Comparison of ENCODE assay signal across 7 mouse cellular contexts in the genomic region with DNA sequence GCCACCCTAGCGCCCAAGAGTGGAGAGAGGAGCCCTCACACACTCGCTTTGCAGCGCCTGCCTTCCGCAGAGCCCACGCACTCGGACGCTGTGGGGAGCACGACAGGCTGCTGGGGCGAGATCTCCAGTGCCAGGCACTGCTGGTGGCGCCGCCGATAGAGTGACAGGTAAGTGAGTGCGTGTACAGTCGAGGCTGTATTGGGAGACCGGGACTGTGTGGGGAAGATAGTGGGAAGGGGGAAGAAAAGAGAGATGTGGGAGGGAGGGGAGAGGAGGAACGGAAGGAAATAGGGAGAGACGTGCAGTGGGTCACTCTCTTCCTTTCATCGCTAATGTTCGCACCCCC. TPM values are rescaled to one million over a fixed set of nuclear protein-coding genes. Genes with fewer than 3 reads are reported as not detected.
A peak's percentile ranks its signal among the peaks of the same experiment; 100 is the strongest.
DNase-seq lines count a peak whose midpoint lies in the region; ATAC-seq and TF ChIP-seq lines count a peak whose summit lies in the region.

A gene (plus strand): TSS at position 76 of the 346 bp plus-strand sequence.

- H3K9ac ChIP-seq in lung, embryonic 16.5 days (ENCODE audit: low read length) = no peak within 1 kb of the TSS
- peak within 1 kb of the TSS; percentile 41 for H3K9ac ChIP-seq in forebrain, embryonic 14.5 days (ENCODE audit: low read length)
- H3K9ac ChIP-seq in limb, embryonic 12.5 days (replicated peaks) = no peak within 1 kb of the TSS; the same call in 1 of the 2 replicates
- H3K9ac ChIP-seq in stomach, embryonic 15.5 days = no peak within 1 kb of the TSS

- peak within 1 kb of the TSS; percentile 2 for H3K4me2 ChIP-seq in lung, embryonic 16.5 days (ENCODE audit: low read depth, low read length)
- H3K4me2 ChIP-seq in forebrain, embryonic 14.5 days (ENCODE audit: low read length) = peak within 1 kb of the TSS; percentile 76
- H3K4me2 ChIP-seq in limb, embryonic 12.5 days = peak within 1 kb of the TSS; percentile 45
- peak within 1 kb of the TSS; percentile 40 for H3K4me2 ChIP-seq in stomach, embryonic 15.5 days

- H3K27me3 ChIP-seq in lung, embryonic 16.5 days (ENCODE audit: control insufficient read depth, insufficient read depth, low read depth, low read length) = peaks cover 43% of the 10 kb centered on the region
- H3K27me3 ChIP-seq in forebrain, embryonic 14.5 days (replicated peaks; ENCODE audit: control insufficient read depth, insufficient read depth, low read length) = peaks cover 55% of the 10 kb centered on the region
- H3K27me3 ChIP-seq in limb, embryonic 12.5 days = peaks cover 64% of the 10 kb centered on the region
- H3K27me3 ChIP-seq in stomach, embryonic 15.5 days (replicated peaks) = peaks cover 32% of the 10 kb centered on the region
- no peaks in the 10 kb centered on the region; the same call in 1 of the 2 replicates for H3K27me3 ChIP-seq in cerebellum, adult 2 months (ENCODE audit: control insufficient read depth, insufficient read depth, low read length)

- no peak for TF ChIP-seq POLR2A in lung, adult 2 months (IDR thresholded peaks at IDR 0.05; ENCODE audit: borderline replicate concordance, extremely low read depth, low read depth, low read length)
- TF ChIP-seq POLR2A in cerebellum, adult 2 months (IDR thresholded peaks at IDR 0.05; ENCODE audit: borderline replicate concordance, insufficient read depth, low read length) = no peak

- no peaks in the 10 kb centered on the region for H3K4me1 ChIP-seq in lung, embryonic 16.5 days (replicated peaks; ENCODE audit: control insufficient read depth, insufficient read depth, low read length)
- H3K4me1 ChIP-seq in lung, adult 2 months (ENCODE audit: control insufficient read depth, insufficient read depth, low read length) = peaks cover 6% of the 10 kb centered on the region
- peaks cover 7% of the 10 kb centered on the region for H3K4me1 ChIP-seq in forebrain, embryonic 14.5 days (ENCODE audit: control insufficient read depth, insufficient read depth, low read length)
- peaks cover 5% of the 10 kb centered on the region for H3K4me1 ChIP-seq in limb, embryonic 12.5 days (replicated peaks)
- 0 out of 2 replicates have a peak, but pooled peaks cover 8% of the 10 kb centered on the region for H3K4me1 ChIP-seq in stomach, embryonic 15.5 days
- peaks cover 3% of the 10 kb centered on the region; the same call in 1 of the 2 replicates for H3K4me1 ChIP-seq in cerebellum, adult 2 months (ENCODE audit: control insufficient read depth, insufficient read depth, low read length)

- H3K9me3 ChIP-seq in lung, embryonic 16.5 days (ENCODE audit: control insufficient read depth, low read length) = no peaks in the 10 kb centered on the region
- no peaks in the 10 kb centered on the region for H3K9me3 ChIP-seq in forebrain, embryonic 14.5 days (replicated peaks; ENCODE audit: control insufficient read depth, low read length)
- no peaks in the 10 kb centered on the region for H3K9me3 ChIP-seq in limb, embryonic 12.5 days
- H3K9me3 ChIP-seq in stomach, embryonic 15.5 days = no peaks in the 10 kb centered on the region

- no peak for ATAC-seq in lung, embryonic 16.5 days (ENCODE audit: low read depth)
- peak; percentile 60; the same call in 1 of the 2 replicates for ATAC-seq in forebrain, embryonic 14.5 days
- ATAC-seq in limb, embryonic 12.5 days (ENCODE audit: insufficient number of reproducible peaks, insufficient read depth, low FRiP score, low TSS enrichment, low read depth) = no peak
- ATAC-seq in stomach, embryonic 15.5 days (ENCODE audit: insufficient read depth, low FRiP score, low read depth) = no peak

- DNase-seq in lung, adult 2 months = no peak
- peak; percentile 7 for DNase-seq in forebrain, embryonic 14.5 days (ENCODE audit: low spot score)
- DNase-seq in cerebellum, adult 2 months = no peak
- DNase-seq in thymus, postnatal 0 days (ENCODE audit: low spot score) = no peak

- WGBS in lung, embryonic 16.5 days = 1% methylated on average over 19 of the region's 19 CpGs
- 6% methylated on average over 19 of the region's 19 CpGs for WGBS in lung, adult 2 months
- under 1% methylated on average over 19 of the region's 19 CpGs for WGBS in forebrain, embryonic 14.5 days
- WGBS in limb, embryonic 12.5 days = 3% methylated on average over 19 of the region's 19 CpGs
- WGBS in stomach, embryonic 15.5 days = 4% methylated on average over 17 of the region's 19 CpGs
- WGBS in cerebellum, adult 2 months = under 1% methylated on average over 19 of the region's 19 CpGs

- no peak within 1 kb of the TSS for H3K4me3 ChIP-seq in lung, embryonic 16.5 days (ENCODE audit: low read length)
- H3K4me3 ChIP-seq in lung, adult 2 months (replicated peaks; ENCODE audit: extremely low read depth, low read depth, low read length) = no peak within 1 kb of the TSS
- peak within 1 kb of the TSS; percentile 37 for H3K4me3 ChIP-seq in forebrain, embryonic 14.5 days (ENCODE audit: low read depth, low read length)
- peak within 1 kb of the TSS; percentile 21 for H3K4me3 ChIP-seq in limb, embryonic 12.5 days (replicated peaks)
- H3K4me3 ChIP-seq in stomach, embryonic 15.5 days (replicated peaks) = peak within 1 kb of the TSS; percentile 19; the same call in 1 of the 2 replicates
- H3K4me3 ChIP-seq in cerebellum, adult 2 months (replicated peaks; ENCODE audit: insufficient read depth, low read depth, low read length) = no peak within 1 kb of the TSS

- H3K27ac ChIP-seq in lung, embryonic 16.5 days (ENCODE audit: low read length) = no peak within 1 kb of the TSS
- H3K27ac ChIP-seq in forebrain, embryonic 14.5 days (ENCODE audit: low read depth, low read length) = no peak within 1 kb of the TSS
- no peak within 1 kb of the TSS for H3K27ac ChIP-seq in limb, embryonic 12.5 days
- H3K27ac ChIP-seq in stomach, embryonic 15.5 days = no peak within 1 kb of the TSS
- no peak within 1 kb of the TSS for H3K27ac ChIP-seq in cerebellum, adult 2 months (ENCODE audit: insufficient read depth, low read length)

- no peaks in the 10 kb centered on the region for H3K36me3 ChIP-seq in lung, embryonic 16.5 days (ENCODE audit: control insufficient read depth, insufficient read depth, low read length)
- no peaks in the 10 kb centered on the region for H3K36me3 ChIP-seq in forebrain, embryonic 14.5 days (ENCODE audit: control insufficient read depth, insufficient read depth, low read length)
- H3K36me3 ChIP-seq in limb, embryonic 12.5 days = no peaks in the 10 kb centered on the region
- H3K36me3 ChIP-seq in stomach, embryonic 15.5 days = no peaks in the 10 kb centered on the region

- no peak for TF ChIP-seq CTCF in lung, adult 2 months (IDR thresholded peaks at IDR 0.05; ENCODE audit: insufficient read depth, low read length)
- TF ChIP-seq CTCF in cerebellum, adult 2 months (IDR thresholded peaks at IDR 0.05; ENCODE audit: borderline replicate concordance, insufficient read depth, low read depth, low read length) = no peak

RNA-seq across cellular contexts. Expression of the gene that starts here (rescaled TPM):
- polyA plus RNA-seq in lung, embryonic 16.5 days (2015; fragmentation: Nextera tagmentation; extraction: Ambion mirVana) = not detected in 2 replicates
- polyA plus RNA-seq in lung, adult 2 months (2012; rRNA removed) = not detected in 2 replicates
- not detected in 2 replicates for polyA plus RNA-seq in forebrain, embryonic 14.5 days (2014; fragmentation: Nextera tagmentation; extraction: Ambion mirVana)
- not detected in 2 replicates for polyA plus RNA-seq in limb, embryonic 12.5 days (2016; fragmentation: Nextera tagmentation; extraction: Ambion mirVana)
- polyA plus RNA-seq in stomach, embryonic 15.5 days (2015; fragmentation: Nextera tagmentation; extraction: Ambion mirVana) = 0.04 TPM in 1 of 2 replicates, not detected in the other
- polyA plus RNA-seq in cerebellum, adult 2 months (2012; rRNA removed) = 0.14 and 0.29 TPM in 2 replicates
- polyA plus RNA-seq in thymus, postnatal 0 days (2015; fragmentation: Nextera tagmentation; extraction: Ambion mirVana) = 0.05 and 0.06 TPM in 2 replicates

Comparison
In these comparisons a context has a peak if more than half of its experiments do, and no peak if none do; other contexts are left out.
1. Peak in DNase-seq, ATAC-seq, H3K4me3 ChIP-seq, H3K9ac ChIP-seq and H3K4me2 ChIP-seq in forebrain, embryonic 14.5 days; RNA of the gene not detected or under 1 TPM.
2. H3K4me2 ChIP-seq: peak in every context shown above with its lines; median percentile 76 in forebrain, embryonic 14.5 days; 45 in limb, embryonic 12.5 days; 40 in stomach, embryonic 15.5 days; 2 in lung, embryonic 16.5 days.
3. H3K4me3 ChIP-seq: peak in limb, embryonic 12.5 days (single experiment) and stomach, embryonic 15.5 days (single experiment); none in lung, embryonic 16.5 days (single experiment), lung, adult 2 months (single experiment) and cerebellum, adult 2 months (single experiment).